Mouse (Mus musculus) lung, postnatal 0 days (tissue): ENCODE data around the gene Ugt1a5.
"Not testable (repeated sequence)": the region's sequence is repeated elsewhere in the genome, so short reads cannot be mapped to it uniquely, and the experiment has no call there.

ENCODE experiments used
- CTCF ChIP-seq: IDR thresholded peaks from 2 replicates; pipeline ENCODE4 v1.5.1; 2016; ENCODE audit warnings: antibody characterized with exemption, mild to moderate bottlenecking
- EP300 ChIP-seq: IDR thresholded peaks from 2 replicates; pipeline ENCODE4 v1.6.1; 2016; ENCODE audit warnings: antibody characterized with exemption, mild to moderate bottlenecking, control low read depth

GRCm38 (mm10) chr1:88130223-88130622, 35.6 kb upstream of the Ugt1a5 start:
- TF ChIP-seq EP300, CTCF: not testable (repeated sequence)
